Mouse (Mus musculus): ENCODE measurements at regions not wholly inside any gene's neighbourhood (a gene's known extent, or its start where the extent isn't known, plus 50 kb on each side); places are given as distances from the start of the nearest gene placed in this dataset.

GRCm38 (mm10) chr12:71370091-71370490, 60.4 kb downstream of the Dact1 start:
- DNase-seq (ENCODE audit: extremely low spot score in 1 of 2, low spot score in 1 of 2) = no peak

DNA sequence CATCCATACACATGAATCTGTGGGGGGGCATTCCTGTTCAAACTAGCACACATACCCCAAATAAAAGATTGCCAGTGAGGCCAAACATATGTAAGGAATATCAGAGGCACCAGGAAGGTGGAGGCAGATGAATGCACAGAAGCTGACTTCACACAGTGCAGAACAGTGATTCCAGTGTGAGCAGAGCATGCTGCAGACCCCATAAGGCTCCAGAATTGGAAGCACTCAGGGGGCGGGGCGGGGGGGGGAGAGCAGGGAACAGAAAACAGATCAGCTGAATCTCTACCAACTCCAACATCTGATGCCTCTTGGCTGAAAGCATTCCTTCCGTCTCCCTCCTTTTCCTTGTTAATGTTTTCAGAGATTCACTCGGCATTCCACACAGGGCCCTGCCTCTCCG, 62.3 kb downstream of the Dact1 start:
- DNase-seq (ENCODE audit: extremely low spot score in 1 of 2, low spot score in 1 of 2) = no peak

DNA sequence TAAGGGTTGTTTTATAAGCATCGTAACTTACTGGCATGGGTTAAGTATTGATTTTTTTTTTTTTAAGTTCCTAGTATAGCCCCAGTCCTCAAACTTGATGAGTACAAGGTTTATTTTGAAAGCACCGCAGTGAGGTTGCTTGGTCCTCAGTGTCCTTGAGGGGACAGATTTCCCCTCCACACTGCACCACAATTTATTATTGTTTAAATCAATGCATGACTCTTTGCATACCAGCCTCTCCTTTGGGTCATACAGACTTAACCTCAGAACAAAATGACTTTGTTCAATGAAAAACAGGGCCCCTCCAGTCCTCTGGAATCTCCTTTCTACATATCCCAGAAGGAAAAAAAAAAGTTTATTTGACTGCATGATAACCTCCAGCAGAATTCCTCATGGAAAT, 63.9 kb downstream of the Dact1 start:
- no peak for DNase-seq (ENCODE audit: extremely low spot score in 1 of 2, low spot score in 1 of 2)

DNA sequence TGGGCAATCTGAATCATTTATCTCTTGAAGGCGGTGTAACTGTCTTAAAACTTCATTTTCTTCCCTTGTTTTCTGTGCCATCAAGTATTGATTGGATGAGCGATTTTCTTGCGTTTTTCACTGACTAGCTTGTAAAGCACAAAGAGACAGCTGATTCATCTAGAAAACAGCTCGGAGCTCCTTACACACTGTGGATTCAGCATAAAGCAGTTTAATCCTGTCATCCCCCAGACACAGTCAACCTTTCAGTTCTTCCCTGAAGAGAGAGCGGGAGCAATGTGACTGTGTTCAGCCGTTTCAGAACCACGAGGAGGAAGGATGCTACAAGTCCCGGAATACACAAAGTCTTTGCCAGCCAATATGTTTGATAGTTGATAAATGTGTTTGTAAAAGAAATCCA, 66.8 kb downstream of the Dact1 start:
- DNase-seq (ENCODE audit: extremely low spot score in 1 of 2, low spot score in 1 of 2) = no peak

DNA sequence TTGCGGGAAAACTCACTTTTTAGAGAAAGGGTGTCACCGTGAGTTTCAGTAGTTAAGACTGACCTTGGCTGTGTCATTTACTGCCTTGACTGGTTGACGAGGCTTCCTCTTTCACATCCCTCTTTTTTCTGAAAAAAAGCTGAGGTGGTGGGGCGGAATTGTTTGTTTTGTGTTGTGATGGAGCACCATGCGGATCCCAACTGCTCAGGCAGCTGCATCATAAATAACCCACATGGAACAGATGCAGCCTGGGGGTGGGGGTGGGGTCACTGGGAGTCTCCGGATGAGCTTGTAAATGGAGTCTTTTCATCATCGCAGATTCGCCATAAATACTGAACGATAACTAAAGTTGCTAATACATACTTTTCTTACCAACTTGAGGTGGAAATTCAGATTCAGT, 67.3 kb downstream of the Dact1 start:
- no peak for DNase-seq (ENCODE audit: extremely low spot score in 1 of 2, low spot score in 1 of 2)

DNA sequence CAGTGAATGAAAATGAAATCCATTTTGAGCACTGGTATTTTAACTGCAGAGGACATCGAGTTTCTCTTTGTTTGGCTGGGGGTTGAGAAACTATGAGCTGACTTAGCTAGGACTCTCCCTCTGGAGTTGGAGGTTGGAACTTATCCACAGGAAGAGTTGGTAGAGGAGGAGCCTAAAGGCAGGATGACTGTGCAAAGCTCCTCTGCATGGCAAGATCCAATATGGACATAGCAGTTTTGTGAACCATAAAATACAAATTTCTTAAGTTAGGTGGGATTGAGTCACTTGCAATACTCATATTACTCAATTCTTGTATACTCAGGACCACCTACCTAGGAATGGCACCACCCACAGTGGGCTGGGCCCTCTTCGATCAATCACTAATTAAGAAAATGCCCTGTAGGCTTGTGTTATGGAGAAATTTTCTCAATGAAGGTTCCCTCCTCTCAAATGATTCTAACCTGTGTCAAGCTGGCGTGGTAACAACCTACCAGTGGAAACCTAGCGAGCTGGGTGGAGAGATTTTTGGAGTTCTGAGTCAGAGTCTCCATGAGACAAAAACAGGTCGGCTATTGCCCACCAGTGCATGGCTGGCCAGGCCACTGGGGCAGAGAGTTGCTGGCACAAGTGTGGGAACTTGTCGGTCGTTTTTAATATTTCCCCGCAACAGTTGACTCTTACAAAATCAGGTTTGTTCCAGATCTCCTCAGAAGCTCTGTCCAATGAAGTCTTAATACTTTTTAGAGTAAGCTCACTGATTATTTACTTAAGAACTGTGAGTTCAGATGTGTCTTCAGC, 70.1 kb downstream of the Dact1 start:
- DNase-seq (ENCODE audit: extremely low spot score in 1 of 2, low spot score in 1 of 2) = no peak

GRCm38 (mm10) chr12:71380424-71380761, 70.7 kb downstream of the Dact1 start:
- DNase-seq (ENCODE audit: extremely low spot score in 1 of 2, low spot score in 1 of 2) = no peak

DNA sequence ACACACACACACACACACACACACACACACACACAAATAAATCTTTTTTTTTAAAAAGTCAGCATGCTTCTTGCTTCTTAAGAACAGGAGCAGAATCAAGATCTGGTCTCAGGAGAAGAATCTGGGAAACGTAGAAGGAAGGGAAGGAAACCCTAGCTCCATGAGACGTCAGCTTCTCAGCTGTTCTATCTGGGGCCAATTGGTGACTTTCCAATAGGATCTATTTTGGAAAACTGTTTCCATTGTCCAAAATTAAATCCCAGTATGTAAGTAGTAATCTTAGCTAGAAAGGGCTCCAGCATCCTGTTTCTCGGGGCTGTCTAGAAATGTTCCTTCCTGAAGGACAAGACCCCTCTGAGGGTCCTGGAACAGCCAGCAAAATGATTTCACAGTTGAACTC, 76.6 kb downstream of the Dact1 start:
- DNase-seq (ENCODE audit: extremely low spot score in 1 of 2, low spot score in 1 of 2) = no peak

GRCm38 (mm10) chr12:71391481-71391880, 81.8 kb downstream of the Dact1 start:
- no peak for DNase-seq (ENCODE audit: extremely low spot score in 1 of 2, low spot score in 1 of 2)

GRCm38 (mm10) chr12:71393752-71394151, 84.1 kb downstream of the Dact1 start:
- no peak for DNase-seq (ENCODE audit: extremely low spot score in 1 of 2, low spot score in 1 of 2)

DNA sequence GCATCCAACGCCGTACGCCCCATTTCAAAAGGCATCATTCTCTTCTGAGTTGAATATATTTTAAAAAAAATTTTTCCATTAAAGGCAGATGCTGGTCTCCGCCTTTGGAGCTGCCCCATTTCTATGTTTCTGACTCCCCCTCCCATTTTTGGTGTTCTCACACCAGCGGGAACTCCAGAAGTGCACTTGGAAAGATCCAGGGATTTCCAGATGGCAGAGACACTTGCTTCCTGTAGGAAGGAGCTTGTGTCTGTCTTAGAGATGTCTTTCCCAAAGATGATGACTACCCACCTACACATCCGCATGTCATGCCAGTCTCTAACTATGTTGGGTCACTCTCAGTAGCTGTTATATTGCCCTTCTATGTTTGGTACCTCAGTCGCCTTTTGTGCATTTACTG, 87.8 kb downstream of the Dact1 start:
- no peak for DNase-seq (ENCODE audit: extremely low spot score in 1 of 2, low spot score in 1 of 2)

DNA sequence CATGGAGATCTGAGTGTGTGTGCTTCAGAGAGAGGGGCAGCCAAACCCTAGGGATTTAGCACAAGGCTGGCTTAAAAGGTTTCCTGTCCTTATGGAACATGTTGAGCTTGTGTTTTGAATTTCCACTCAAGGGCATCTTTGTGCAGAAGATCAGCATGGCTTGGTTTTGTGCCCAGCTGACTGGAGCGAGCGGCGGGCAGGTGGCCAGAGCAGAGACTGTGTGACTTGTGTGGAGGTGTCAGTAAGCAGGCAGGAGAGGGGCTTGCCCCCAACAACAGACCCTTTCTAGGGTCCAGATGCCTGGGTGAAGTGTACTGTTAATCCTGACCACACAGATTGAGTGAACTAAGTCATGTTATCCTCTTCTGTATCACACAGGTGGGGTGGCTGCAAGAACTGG, 89.0 kb downstream of the Dact1 start:
- no peak for DNase-seq (ENCODE audit: extremely low spot score in 1 of 2, low spot score in 1 of 2)

GRCm38 (mm10) chr12:71400201-71400600, 90.5 kb downstream of the Dact1 start:
- no peak for DNase-seq (ENCODE audit: extremely low spot score in 1 of 2, low spot score in 1 of 2)

- no peak for DNase-seq (ENCODE audit: extremely low spot score in 1 of 2, low spot score in 1 of 2)
Measured at GRCm38 (mm10) chr12:71401621-71402416, 92.1 kb downstream of the Dact1 start.

GRCm38 (mm10) chr12:71407294-71407693, 97.6 kb downstream of the Dact1 start:
- DNase-seq (ENCODE audit: extremely low spot score in 1 of 2, low spot score in 1 of 2) = no peak

DNA sequence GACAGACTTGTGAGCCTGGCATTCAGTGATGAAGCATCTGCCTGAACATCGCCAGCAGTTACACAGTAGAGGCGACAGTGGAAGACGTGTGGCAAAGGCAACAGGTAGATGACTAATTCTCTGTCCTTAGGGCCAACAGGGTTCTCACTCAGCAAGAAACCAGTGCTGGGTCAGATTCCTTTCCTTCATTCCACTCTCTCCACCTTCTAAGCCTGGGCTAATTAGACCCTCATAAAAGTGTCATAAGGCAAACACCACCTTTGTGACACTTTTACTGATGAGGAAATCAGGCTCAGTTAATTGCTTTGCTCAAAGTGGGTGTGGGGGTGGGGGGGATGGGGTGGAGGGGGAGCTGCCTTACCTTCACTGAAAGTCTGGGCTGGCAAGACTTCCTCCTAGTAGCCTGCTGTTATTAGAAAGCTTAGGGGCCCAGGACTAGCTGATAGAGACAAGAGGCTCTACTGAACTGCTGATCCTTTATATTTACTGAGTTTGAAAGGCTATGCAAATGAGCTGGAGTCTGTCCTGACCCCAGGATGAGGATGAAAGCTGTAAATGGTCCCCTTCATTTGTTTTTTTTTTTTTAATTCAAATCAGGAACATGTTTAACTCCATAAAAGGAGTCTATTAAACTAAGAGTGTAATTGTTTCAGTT, 98.8 kb downstream of the Dact1 start:
- no peak for DNase-seq (ENCODE audit: extremely low spot score in 1 of 2, low spot score in 1 of 2)

GRCm38 (mm10) chr12:71412331-71412730, 102.6 kb downstream of the Dact1 start:
- DNase-seq (ENCODE audit: extremely low spot score in 1 of 2, low spot score in 1 of 2) = no peak

DNA sequence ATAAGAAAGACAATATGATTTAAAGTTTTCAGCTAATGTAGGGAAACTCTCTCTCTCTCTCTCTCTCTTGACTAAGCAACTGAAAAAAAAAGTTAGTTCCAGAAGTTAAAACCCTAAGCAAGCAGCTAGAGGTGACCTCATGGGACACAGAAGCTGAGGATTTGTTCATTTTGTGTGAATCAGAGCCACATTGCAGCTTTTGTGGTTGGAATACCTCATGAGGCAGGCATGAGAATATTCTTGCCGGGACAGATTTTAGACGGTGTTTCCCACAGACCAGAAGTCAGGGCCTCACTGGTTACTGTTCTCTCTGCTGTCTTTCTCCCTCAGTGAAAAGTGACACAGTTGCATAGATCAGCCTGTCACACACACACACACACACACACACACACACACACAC, 107.3 kb downstream of the Dact1 start:
- DNase-seq (ENCODE audit: extremely low spot score in 1 of 2, low spot score in 1 of 2) = no peak

DNA sequence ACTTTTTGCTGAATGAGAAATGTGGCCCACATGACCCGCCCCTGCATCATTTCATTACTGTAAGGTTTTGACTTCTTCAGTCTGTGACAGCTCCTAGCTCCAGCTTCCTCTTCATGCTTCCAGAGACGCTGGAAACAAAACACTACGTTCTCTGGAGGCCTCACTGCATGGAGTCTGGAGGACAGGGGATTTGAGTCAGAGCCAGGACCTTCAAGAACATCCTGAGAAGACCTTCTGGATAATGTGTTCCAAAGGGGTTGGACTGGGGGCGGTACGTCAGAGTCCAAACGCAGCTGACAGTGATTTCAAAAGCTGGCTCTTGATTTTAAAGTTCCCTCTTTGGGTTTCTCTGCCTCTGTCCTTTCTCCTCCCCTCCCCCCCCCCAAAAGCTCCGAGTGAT, 108.5 kb downstream of the Dact1 start:
- DNase-seq (ENCODE audit: extremely low spot score in 1 of 2, low spot score in 1 of 2) = no peak

DNA sequence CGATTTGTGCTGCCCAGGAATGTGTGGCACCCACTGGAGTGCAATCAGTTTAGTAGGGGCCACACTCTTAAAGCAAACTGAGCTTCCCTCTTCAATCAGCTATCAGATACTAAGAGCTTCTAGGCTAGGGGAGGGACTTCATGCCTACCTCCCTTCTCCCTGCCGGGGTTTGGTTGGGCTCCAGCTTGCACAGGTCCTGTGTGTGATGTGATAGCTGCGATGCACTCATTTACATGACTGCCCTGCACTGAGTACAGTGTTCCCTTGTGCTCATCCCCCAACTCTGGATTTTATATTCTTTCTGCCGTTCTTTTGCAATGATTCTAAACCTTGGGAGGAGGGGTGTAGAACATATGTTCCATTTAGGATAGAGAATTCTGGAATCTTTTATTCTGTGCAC, 109.5 kb downstream of the Dact1 start:
- DNase-seq (ENCODE audit: extremely low spot score in 1 of 2, low spot score in 1 of 2) = no peak

DNA sequence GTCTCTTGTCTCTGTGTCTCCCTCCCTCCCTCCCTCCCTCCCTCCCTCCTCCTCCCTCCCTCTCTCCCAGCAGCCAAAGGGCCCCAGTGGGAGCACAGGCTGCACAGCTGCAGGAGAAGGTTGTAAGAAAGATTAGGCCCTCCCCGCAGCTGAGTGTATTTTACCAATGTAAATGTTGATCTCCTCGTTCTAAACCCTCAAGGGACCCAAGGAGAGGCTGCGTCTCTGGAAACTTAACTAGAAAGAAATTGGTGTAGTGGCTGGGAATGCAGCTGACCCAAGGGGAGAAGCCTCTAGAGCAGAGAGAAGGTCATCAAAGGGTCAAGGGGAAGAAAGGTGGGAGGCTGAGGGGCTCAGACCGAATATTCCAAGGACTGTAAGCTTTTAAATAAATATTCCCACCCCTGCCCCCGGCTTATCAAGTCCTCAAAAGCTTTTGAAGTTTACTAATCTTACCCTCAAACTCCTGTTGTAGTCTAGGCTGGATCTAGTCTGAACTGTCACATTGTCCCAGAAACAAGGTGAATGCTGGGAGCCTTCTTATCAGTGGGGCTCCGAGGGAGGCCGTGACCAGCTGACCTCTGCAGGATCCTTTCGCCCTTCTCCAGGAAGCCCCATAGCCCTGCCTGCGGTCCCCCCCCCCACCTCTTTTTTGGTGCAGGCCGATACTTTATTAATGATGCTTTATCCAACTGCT, 116.5 kb downstream of the Dact1 start:
- DNase-seq (ENCODE audit: extremely low spot score in 1 of 2, low spot score in 1 of 2) = no peak
